Mouse (Mus musculus): ENCODE data around the gene Cd248. TPM values are rescaled to one million over a fixed set of nuclear protein-coding genes. Genes with fewer than 3 reads are reported as not detected.

The Cd248 gene
- 10 to 100 TPM; 45.2 to 60.2 TPM for total RNA-seq (2021)
- long read RNA-seq, experiment 1, transcript Cd248-201 (1 exons, 2,605 nt), result major isoform, 100 of 100 reads
- long read RNA-seq, experiment 1, partial matches to known transcripts, result 0 of 100 reads
- long read RNA-seq, experiment 1, other reads (novel, unspliced or antisense), result 0 of 100 reads
- long read RNA-seq, experiment 2, transcript Cd248-201 (1 exons, 2,605 nt), result major isoform, 69 of 69 reads
- long read RNA-seq, experiment 2, partial matches to known transcripts, result 0 of 69 reads
- long read RNA-seq, experiment 2, other reads (novel, unspliced or antisense), result 0 of 69 reads

DNA sequence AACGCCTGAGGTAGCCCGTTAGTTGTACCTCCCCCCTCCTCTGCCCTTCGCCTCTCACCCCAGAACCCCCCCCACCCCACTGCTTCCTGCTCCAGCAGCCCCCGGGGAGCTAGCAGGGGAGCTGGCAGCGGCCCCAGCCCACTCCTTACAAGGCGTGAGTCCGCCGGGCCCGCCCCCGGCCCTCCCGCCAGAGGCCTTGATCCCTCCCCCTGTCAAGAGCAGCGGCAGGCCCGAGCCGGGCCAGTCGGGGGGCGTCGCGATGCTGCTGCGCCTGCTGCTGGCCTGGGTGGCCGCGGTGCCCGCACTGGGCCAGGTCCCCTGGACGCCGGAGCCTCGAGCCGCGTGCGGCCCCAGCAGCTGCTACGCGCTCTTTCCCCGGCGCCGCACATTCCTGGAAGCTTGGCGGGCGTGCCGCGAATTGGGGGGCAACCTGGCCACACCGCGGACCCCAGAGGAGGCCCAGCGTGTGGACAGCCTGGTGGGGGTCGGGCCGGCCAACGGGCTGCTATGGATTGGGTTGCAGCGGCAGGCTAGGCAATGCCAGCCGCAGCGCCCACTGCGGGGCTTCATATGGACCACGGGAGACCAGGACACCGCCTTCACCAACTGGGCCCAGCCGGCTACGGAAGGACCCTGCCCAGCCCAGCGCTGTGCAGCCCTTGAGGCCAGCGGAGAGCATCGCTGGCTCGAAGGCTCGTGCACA, at the start of gene Cd248:
Cd248 (plus strand) TSS at position 212 of the 703 bp plus-strand sequence.
- peak; percentile 84 for DNase-seq

DNA sequence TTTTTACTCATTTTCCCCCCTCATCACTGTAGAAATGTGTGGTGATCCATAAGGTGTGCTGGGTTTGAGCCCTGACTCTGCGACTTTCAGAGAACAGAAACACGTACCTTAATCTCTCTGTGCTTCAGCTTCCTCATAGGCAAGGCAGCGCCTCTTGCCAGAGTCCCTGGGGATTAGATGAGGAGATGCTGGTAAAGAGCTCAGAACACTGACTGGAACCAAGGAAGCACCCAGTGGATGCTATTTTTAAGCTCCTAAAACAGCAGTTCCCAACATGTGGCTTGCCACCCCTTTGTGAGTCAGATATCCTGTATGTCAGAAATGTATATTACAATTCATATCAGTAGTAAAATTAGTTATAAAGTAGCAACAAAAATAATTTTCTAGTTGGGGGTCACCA, 49.7 kb upstream of the Cd248 start:
- no peak for DNase-seq

DNA sequence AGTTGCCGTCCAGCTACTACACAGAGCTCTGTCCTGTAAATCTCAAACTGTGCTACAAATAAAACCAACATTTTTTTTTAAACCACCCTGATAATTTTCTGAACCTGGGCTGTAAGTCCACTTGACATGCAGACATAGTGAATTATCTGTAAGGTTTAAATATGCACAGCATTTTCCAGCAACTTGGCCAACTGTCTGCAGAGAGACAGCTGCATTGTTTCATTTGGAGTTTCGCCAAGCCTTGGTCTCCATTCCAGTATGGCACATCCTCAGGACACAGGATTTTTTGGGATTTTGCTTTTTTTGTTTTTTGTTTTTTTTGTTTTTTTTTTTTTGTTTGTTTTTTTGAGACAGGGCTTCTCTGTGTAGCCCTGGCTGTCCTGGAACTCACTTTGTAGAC, 46.5 kb upstream of the Cd248 start:
- DNase-seq, result no peak

DNA sequence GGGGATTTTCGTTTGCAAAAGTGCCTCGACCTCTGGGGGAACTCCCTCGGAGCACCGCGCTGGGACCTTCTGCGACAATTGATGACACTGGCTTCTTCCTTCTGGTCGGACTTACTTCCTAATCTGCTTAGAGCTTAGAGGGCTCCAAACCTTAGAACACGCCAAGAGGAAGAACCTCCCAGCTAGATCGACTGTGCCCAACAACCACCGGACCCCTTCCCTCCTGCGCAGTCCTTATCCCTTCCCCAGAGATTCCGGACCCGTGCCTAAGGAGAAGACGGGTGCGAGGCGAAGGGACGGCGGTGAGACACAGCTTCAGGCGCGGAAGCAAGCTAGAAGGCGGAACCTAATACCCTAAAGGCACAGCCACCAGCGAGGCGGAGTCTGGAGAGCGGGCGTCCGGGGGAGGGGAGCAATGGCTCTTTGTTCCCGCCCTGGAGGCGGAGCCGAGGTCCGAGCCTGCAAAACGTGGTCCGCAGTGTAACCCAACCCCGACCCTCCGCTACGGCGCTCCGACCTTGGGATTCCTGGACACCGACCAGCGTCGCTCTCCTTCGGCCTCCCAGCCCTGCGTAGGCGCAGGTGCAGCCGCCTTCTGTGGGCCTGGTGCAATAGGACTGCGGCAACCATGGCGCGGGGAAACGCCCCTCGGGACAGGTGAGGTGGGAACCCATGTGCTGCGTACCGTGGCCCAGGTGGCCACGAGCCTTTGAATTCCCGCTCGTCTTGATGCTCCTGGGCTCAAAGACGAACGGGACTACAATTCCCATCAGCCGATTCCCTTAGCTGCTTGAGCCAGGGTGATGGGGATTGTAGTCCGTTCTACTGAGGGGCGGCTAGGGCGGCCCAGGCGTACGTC, 44.0 kb upstream of the Cd248 start, which contains the start of gene Slc29a2:
Slc29a2 (plus strand) TSS at position 240 of the 859 bp plus-strand sequence.
- peak; percentile 88 for DNase-seq

DNA sequence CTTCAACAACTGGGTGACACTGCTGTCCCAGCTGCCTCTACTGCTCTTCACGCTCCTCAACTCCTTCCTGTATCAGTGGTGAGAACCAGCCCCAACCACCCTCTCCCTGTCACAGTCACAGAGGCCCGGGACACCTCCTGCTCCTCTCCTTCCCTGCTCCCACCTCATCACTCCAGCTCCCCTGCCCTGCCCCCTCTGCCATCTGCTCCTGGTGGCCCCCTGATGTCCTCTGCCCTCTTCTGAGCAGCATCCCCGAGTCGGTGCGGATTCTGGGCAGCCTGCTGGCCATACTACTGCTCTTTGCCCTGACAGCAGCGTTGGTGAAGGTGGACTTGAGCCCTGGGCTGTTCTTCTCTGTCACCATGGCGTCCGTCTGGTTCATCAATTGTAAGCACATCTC, 41.8 kb upstream of the Cd248 start:
- DNase-seq, result no peak

DNA sequence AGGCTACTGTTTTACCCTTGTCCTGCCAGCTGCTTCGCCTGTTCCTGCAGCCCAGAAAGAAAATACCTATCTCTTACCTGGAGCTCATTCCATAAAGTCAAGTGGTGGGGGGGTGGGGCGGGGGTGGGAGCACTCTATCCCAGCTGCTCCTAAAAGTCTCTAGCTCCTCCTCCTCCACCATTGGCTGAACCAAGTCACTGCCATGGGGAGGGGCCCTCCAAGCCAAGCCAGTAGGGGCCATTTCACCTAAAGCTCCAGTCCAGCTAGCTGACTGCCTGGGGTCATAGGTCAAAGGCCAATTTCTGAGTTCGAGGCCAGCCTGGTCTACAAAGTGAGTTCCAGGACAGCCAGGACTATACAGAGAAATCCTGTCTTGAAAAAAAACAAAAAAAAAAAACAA, 35.2 kb upstream of the Cd248 start:
- no peak for DNase-seq

DNA sequence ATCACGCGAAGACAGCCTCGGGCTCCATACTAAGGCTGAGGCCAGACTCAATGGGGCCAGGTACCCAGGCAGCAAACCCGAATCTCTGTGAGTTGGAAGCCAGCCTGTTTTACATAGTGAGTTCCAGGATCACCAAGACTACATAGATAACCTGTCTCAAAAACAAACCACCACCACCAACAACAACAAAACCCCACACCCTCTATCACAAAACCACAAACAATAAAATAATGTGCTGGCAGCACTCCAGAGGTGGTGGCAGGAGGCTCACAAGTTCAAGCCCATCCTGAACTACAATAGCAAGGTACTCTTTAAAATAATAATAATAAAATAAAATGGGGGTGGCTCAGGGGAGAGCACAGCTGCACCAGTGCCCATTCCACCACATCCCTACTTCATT, 31.3 kb upstream of the Cd248 start:
- no peak for DNase-seq

DNA sequence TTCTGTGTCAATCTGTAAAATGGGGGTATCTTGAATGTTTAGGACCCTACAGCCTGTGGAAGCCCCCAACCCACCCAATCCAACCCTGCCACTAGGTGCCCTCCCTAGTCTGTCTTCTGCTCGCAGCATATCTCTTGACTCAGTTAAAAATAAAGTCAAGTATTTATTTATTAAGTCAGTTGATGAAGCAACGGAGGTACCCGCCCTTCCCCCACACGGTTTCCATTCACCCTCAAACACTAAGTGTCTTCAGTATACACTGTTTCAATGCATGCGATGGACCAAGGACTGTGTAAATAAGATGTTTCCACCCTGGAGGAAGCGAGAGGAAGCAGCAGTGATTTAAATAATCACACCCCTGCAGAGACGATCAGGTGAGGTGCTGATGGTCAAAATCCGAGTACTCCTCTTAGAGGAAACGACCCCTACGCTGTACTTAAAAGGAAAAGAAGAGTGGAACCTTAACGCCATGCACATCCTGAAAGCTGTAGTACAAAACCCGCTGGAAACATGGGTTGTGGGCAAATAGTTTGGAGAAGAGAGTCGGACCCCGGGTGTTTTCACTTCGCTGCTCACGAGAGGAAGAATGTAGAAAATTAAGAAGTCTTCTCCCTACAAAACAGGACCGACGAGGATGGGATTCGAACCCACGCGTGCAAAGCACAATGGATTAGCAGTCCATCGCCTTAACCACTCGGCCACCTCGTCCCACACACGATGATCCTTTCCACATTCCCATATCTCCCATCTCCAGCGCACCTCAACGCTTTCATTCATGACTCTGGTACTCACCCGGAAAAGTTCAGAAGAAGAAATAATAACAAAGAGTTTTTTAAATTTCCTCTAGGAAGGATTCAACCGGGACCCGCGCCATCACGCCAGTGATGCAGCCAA, 30.0 kb upstream of the Cd248 start:
- DNase-seq, result peak; percentile 68

DNA sequence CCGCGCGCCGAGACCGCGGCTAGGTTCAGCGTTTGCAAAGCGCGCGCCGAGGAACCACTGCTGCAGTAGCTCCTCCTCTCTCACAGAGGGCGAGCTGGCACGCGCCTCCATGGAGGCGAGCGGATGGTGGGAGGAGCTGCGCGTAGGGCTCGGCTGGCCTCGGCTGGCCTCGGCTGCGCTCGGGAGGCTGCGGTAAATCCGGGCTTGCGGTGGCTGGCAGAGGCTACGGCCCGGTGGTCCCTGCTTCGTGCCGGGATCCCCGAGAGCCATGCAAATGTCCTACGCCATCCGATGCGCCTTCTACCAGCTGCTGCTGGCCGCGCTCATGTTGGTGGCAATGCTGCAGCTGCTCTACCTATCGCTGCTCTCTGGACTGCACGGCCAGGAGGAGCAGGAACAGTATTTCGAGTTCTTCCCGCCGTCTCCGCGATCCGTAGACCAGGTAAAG, 29.1 kb upstream of the Cd248 start, which contains the start of the genes B4gat1 and AC124502.3:
B4gat1 (plus strand) TSS at position 118 of the 448 bp plus-strand sequence.
AC124502.3 (plus strand) TSS at position 183 of the 448 bp plus-strand sequence.
- DNase-seq, result peak; percentile 88

DNA sequence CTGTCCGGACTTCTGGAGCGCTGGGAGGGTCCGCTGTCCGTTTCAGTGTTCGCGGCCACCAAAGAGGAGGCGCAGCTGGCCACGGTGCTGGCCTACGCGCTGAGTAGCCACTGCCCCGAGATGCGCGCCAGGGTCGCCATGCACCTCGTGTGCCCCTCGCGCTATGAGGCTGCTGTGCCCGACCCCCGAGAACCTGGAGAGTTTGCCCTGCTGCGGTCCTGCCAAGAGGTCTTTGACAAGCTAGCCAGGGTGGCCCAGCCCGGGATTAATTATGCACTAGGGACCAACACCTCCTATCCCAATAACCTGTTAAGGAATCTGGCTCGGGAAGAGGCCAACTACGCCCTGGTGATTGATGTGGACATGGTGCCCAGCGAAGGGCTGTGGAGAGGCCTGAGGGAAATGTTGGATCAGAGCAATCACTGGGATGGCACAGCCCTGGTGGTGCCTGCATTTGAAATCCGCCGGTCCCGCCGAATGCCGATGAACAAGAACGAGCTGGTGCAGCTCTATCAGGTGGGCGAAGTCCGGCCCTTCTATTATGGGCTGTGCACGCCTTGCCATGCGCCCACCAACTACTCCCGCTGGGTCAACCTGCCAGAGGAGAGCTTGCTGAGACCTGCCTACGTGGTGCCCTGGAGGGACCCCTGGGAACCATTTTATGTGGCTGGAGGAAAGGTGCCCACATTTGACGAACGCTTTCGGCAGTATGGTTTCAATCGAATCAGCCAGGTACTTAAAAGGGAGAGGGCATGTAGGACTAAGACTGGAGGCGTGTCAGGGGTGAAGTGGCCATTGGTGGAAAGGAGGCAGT, 28.4 kb upstream of the Cd248 start:
- DNase-seq, result no peak

DNA sequence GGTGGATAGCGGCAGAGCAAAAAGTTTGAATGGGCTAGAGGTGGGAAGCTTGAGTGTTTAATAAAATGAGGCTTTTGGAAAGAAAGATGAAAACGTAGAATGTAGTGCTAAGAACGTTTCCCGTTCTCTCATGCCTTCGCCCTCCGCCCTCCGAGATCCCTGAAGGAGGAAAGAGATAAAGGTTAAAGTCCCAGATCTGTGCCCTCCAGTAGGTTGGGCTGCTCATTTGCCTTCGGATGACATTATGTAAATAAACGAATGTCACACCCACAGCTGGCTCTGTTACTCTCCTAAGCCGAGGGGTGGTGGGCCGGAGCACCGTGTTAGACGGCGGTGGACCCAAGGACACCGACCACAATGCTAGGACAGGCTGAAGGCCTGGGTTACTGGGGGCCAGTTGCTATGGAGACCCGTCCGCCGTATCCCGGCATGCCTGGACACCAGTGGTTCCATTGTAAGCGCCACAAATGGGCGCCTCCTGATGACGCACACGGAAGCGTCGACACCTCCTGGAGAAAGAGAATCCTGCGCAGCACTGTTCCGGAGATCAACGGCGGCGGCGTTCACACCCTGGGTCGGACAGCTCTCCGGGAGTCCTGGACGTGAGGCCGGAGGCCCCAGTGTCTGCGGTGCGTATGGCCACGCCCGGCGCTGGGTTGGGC, 26.9 kb upstream of the Cd248 start, which contains the start of gene Brms1:
Brms1 (plus strand) TSS at position 493 of the 662 bp plus-strand sequence.
- DNase-seq, result peak; percentile 88

DNA sequence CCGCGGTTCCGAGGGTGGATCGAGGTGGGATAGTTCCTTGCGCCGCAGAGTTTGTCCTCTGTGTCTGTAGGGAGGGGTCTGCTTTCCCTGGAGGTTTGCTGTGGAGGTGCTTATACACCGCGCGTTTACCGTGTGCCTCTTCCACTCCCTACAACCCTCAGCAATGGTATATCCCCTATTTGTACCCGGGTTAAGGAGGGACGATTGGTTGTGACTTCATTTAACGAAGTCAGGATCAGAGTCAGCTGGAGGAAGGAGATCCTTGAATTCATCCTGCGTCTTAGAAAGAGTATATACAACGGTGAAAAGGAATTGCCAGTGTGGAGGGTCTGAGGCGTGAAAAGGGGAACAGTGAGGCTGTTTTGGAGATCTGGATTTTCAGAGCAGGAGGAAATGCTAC, 26.3 kb upstream of the Cd248 start:
- DNase-seq, result no peak

DNA sequence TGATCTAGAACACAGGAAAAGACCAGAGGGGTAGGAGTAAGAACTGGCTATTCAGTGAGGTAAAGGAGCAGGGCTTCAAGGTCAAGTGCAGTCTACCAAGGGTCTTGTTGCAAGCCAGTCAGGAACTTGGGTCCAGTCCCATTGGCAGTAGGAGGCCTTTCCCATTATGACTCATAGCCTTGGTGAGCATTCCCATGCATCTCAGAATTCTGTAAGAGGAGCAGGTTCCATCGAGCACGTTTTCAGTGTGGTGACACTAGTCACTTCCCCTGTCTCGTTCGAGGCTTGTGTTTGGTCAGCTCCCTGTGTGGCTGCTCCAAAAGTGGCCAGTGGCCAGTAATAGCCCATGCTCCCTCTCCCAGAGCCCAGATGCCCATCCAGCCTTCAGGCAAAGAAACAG, 22.3 kb upstream of the Cd248 start:
- DNase-seq, result no peak

DNA sequence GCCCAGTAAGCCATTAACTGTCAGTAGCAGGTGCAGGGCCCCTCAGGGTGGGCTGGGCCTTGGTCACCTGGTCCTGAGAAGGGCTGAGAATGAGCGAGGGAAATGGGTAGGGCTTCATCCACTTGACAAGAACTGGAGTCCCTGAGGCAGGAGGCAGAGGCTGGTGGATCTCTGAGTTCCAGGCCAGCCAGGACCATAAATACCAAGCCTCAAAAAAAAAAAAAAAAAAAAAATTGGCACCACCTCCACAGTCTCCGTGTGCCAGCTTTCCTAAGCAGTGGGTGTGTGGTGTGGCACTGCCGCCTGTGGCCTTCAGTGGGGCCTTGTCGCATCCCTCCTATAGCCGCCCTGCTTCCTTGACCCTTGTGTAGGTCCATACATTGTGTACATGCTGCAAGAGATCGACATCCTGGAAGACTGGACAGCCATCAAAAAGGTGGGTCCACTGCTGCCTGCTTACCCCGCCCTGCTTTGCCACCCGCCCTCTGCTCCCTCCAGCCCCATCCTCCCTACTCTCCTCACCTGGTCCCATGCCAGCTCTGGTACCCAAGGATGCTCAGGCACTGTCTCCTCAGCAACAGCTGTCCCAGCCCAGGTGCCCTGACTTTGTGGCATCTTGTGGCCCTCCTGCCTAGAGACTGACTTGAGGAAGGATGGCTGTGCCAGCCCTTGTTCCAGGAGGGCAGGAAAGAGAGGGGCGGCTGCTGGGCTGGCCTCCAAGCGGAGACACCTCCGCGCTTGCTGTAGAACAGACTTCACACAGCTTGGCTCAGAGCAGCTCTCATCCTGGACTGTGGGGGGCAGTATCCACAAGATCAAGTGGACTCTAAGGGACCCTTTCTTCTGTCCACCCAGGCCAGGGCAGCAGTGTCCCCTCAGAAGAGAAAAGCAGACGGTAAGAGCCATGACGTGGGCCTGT, 19.5 kb upstream of the Cd248 start:
- no peak for DNase-seq

DNA sequence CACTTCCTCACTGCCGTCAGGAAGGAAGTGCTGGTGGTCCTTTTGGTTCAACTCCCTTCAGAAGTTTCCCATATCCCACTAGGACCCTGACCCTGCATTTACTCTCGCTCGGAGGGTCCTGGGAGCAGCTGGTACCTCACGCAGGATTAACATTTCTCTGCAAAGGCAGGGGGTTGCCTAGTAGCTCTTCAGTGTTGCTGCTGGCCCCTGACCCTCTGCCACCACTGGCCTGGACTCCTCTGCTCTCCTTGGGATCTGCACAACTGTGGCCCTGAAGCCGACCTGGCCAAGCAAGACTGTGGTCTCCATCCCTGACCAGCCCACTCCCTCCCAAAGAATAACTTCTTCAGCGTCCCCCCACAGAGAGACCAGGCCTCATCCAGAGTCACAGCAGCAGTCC, 18.6 kb upstream of the Cd248 start:
- no peak for DNase-seq

DNA sequence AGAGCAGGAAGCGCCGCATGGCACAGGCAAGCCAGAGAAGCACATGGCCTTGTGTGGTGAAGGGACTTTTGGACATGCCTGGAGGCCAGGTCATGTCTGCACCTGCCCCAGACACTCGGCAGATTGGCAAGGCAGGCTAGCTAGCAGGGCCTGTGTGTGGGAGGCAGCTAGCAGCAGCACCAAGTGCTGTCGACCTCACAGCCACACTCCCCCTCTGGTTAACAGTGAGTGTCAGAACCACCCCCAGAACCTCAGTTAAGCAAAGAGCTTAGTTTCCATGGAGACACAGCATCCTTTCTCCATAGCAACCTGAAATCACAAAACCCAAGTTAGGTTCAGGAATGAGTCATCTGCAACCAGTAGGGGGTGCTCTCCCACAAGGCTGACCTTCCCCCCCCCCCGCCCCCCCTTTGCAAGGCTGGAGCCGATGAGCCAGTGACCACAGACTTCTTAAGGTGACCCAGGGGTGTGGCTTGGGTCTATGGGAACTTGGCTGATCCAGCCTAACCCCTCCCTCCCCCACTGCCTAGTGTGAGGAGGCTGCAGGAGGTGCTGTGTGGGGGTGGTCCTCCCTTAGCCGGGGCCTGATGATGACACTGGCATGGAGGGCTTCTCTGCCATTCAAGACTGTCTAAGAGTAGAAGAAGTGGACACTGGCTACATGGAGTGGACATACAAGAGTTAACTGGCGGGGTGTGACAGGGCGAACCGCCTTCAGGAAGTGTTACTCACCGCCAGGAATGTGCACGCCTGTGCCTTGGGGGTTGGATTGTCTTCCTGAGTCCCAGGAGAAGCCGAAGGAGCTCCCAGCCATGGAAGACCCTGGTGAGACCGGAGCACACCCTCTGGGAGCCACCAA, 17.6 kb upstream of the Cd248 start, which contains the start of gene Rin1:
Rin1 (plus strand) TSS at position 435 of the 859 bp plus-strand sequence.
- DNase-seq, result peak; percentile 35

DNA sequence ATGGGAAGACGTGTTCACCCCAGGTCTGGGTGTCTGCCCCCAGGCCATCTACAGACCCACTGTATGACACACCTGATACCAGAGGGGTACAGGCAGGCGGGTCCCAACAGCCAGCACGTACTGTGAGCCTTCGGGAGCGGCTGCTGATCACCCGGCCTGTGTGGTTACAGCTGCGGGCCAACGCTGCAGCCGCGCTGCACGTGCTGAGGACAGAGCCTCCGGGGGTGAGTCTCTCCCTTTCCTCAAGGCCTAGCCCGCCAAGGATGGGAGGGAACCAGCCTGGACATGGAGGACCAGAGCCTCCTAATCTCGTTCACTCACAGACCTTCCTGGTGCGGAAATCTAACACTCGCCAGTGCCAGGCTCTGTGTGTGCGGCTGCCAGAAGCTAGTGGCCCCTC, 16.8 kb upstream of the Cd248 start:
- DNase-seq, result peak; percentile 28

DNA sequence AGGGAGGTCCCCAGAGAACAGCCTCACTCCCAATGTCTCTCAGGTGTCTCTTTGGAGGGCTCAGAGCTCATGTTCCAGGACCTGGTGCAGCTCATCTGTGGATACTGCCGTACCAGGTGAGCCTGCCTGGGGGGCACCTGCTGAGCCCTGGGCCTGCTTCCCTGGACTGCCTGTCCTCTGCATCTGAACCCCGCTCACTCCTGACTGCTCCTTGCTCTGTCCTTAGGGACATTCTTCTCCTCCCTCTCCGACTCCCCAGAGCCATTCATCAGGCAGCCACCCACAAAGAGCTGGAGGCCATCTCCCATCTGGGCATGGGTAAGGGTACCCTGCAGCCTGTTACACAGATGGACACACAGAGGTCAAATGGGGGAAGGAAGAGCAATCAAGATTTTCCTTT, 16.4 kb upstream of the Cd248 start:
- no peak for DNase-seq

Measured in gastrocnemius, postnatal 10 days (tissue).